Mouse (Mus musculus): ENCODE measurements around the gene Spryd4.
"Not testable (repeated sequence)": the region's sequence is repeated elsewhere in the genome, so short reads cannot be mapped to it uniquely, and the experiment has no call there.

- not testable (repeated sequence) for TF ChIP-seq CTCF (conservative IDR thresholded peaks at IDR 0.05; ENCODE audit: low read length); POU5F1 (IDR thresholded peaks at IDR 0.05; ENCODE audit: borderline replicate concordance, low read length)
Measured at GRCm38 (mm10) chr10:128171348-128171747, 40.3 kb downstream of the Spryd4 start.
